Mouse (Mus musculus) liver, embryonic 11.5 days (tissue): ENCODE data around the gene Spag6. TPM values are rescaled to one million over a fixed set of nuclear protein-coding genes. Genes with fewer than 3 reads are reported as not detected.
A peak's percentile ranks its signal among the peaks of the same experiment; 100 is the strongest.

Source experiments
- ATAC-seq: fragments of 200-750 bp; cut with Nextera tagmentation; replicated peaks from 2 replicates; pipeline ENCODE4 v1.8.0; 2017; ENCODE audit warnings: moderate number of reproducible peaks, mild to moderate bottlenecking, moderate TSS enrichment, moderate library complexity; ENCODE audit not compliant: low FRiP score
- DNase-seq: peaks from one replicate; pipeline ENCODE4 v3.0.0-alpha.2; 2017; ENCODE audit warnings: low spot score
- H3K27ac ChIP-seq: fragments of 300-500 bp; sonication (generic); 2 replicates; pipeline ENCODE4 v1.5.1; 2014; ENCODE audit warnings: mild to moderate bottlenecking, low read depth, low read length, control low read depth
- H3K27me3 ChIP-seq: fragments of 300-500 bp; sonication (generic); replicated peaks from 2 replicates; pipeline ENCODE4 v1.6.1; 2014; ENCODE audit warnings: low read length, mixed read lengths; ENCODE audit not compliant: control insufficient read depth, insufficient read depth
- H3K36me3 ChIP-seq: fragments of 300-500 bp; sonication (generic); 2 replicates; pipeline ENCODE4 v1.6.1; 2014; ENCODE audit warnings: mild to moderate bottlenecking, low read length, moderate library complexity, mixed read lengths; ENCODE audit not compliant: control insufficient read depth, insufficient read depth
- H3K4me1 ChIP-seq: fragments of 300-500 bp; sonication (generic); replicated peaks from 2 replicates; pipeline ENCODE4 v1.6.1; 2014; ENCODE audit warnings: low read length, mixed read lengths; ENCODE audit not compliant: control insufficient read depth, insufficient read depth
- H3K4me2 ChIP-seq: fragments of 300-500 bp; sonication (generic); 2 replicates; pipeline ENCODE4 v1.6.1; 2014; ENCODE audit warnings: mild to moderate bottlenecking, control low read depth, moderate library complexity
- H3K4me3 ChIP-seq: fragments of 300-500 bp; sonication (generic); 2 replicates; pipeline ENCODE4 v1.5.1; 2014; ENCODE audit warnings: low read depth, low read length, control low read depth
- H3K9ac ChIP-seq: fragments of 300-500 bp; sonication (generic); 2 replicates; pipeline ENCODE4 v1.6.1; 2014; ENCODE audit warnings: low read depth, low read length, control low read depth
- H3K9me3 ChIP-seq: fragments of 300-500 bp; sonication (generic); 2 replicates; pipeline ENCODE4 v1.6.1; 2016; ENCODE audit warnings: low read length, inconsistent platforms, mixed read lengths; ENCODE audit not compliant: control insufficient read depth
- WGBS: fragments of 180-500 bp; shearing (Covaris S2); extraction: QIAGEN DNeasy Blood & Tissue Kit; methylation state at CpG from one replicate; pipeline ENCODE4 v1.1.7; 2014; 5-methylcytosine and 5-hydroxymethylcytosine counted together
- polyA plus RNA-seq: library from polyadenylated mRNA; unstranded; fragments of >200 nt; fragmentation: Nextera tagmentation; extraction: Ambion mirVana; gene quantifications from 2 replicates; pipeline ENCODE4 v1.2.1, GENCODE M21; 2014

Gene Spag6
- polyA plus RNA-seq, 1 experiment from 2014 or later = not detected

DNA sequence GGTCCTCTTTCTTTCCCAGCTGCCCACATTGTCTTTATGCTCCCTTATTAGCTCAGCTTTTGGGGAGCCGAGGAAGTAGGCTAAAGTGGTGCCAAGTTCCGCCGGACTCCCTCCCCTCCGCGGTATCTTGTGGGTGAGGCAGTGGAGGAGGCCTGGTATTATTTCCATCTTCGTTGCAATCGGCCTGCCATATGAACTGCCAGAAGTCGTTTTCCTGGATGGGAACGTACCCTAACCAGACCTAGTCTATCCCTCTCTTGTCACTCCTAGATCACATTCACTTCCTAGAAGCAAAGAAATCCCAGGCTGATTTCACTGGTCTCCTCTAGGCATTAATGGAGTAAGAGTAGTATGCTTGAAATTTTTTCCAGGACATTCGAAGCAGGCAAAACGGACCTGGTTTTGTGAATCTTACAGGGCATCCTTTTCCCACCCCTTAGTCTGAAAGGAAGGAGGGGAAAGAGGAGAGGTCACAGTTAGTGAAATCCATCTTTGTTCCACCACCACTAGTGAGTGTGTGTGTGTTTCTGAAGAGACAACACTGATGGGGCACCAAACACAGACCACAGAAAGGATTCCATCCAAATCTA, 5.7 kb downstream of the Spag6 start:
- no peak overlapping the region for H3K4me2 ChIP-seq
- ATAC-seq = no peak
- WGBS = 3% methylated on average over 11 of the region's 11 CpGs

DNA sequence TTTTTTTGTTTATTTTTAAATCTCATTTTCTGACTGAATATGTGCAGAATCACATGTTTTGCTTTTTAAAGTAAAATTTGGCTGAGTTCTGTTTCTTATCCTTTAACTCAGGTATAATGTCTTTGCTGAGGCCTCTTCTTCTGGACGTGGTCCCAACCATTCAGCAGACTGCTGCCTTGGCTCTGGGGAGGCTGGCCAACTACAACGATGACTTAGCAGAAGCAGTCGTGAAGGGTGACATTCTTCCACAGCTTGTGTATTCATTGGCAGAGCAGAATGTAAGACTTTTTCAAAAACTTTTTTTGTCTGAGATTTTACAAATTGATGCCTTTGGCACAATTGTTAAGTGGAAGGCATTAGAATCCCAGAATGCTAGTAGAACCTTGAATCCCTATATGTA, 16.5 kb downstream of the Spag6 start:
- no peak overlapping the region for H3K4me2 ChIP-seq
- no peak overlapping the region for H3K4me3 ChIP-seq
- H3K36me3 ChIP-seq = no peaks in the 10 kb centered on the region
- no peaks in the 10 kb centered on the region for H3K9me3 ChIP-seq
- ATAC-seq (no peak), DNase-seq (no peak)
- H3K27ac ChIP-seq = no peak overlapping the region
- no peak overlapping the region for H3K9ac ChIP-seq
- H3K27me3 ChIP-seq = 0 out of 2 replicates have a peak, but pooled peaks cover 2% of the 10 kb centered on the region
- no peaks in the 10 kb centered on the region for H3K4me1 ChIP-seq
- WGBS = 64% methylated on average over 3 of the region's 3 CpGs

More for the DNA sequence above, 5.7 kb downstream of the Spag6 start:
- no peak overlapping the region for H3K9ac ChIP-seq
- no peak overlapping the region for H3K4me3 ChIP-seq
- peak; percentile 33 for DNase-seq
- H3K9me3 ChIP-seq = no peaks in the 10 kb centered on the region
- no peaks in the 10 kb centered on the region for H3K36me3 ChIP-seq
- no peak overlapping the region for H3K27ac ChIP-seq
- H3K27me3 ChIP-seq = peaks cover 67% of the 10 kb centered on the region
- peaks cover 3% of the 10 kb centered on the region; the same call in 1 of the 2 replicates for H3K4me1 ChIP-seq

DNA sequence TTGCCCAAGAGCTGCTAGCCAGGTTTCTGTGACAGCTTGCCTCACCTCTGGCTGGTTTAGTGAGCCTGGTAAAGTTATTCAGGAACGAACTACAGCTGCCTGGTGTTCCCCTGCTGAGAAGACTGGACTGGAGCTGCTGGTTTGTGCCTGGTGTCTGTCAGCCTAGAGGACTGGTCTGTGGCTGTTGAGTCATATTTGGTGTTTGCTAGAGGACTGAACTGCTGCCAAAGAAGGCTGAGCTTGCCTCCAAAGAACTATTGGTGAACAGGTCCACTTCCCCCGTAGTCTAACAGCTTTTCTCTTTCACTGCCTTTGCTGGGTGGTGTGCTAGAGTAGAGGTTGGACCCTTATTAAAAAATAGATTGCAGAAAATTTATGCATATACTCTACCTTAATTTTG, 19.2 kb downstream of the Spag6 start:
- H3K4me1 ChIP-seq = no peaks in the 10 kb centered on the region
- H3K36me3 ChIP-seq = no peaks in the 10 kb centered on the region
- no peak overlapping the region for H3K27ac ChIP-seq
- H3K4me2 ChIP-seq = no peak overlapping the region
- 0 out of 2 replicates have a peak, but pooled peaks cover 2% of the 10 kb centered on the region for H3K27me3 ChIP-seq
- H3K9me3 ChIP-seq = no peaks in the 10 kb centered on the region
- no peak for DNase-seq
- H3K4me3 ChIP-seq = no peak overlapping the region
- no peak overlapping the region for H3K9ac ChIP-seq
- no peak for ATAC-seq
- 63% methylated on average over 2 of the region's 2 CpGs for WGBS

DNA sequence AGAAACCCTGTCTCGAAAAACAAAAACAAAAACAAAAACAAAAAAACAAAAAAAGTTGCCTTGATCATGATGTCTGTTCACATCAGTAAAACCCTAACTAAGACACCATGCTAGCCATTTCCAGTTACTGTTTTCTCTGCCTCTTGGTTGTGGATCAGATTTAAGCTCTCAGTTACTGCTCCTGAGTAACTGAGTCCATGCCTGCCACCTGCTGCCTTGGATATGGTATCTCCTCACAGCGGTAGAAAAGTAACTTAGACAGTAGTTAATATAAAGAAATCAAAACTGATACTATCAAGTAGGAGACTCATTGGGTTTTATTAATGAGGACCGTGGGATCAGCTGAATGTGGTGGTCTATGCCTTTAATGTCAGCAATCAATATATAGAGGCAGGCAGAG, 20.5 kb downstream of the Spag6 start:
- Histone ChIP-seq H3K36me3 (no peaks in the 10 kb centered on the region), H3K4me2 (no peak overlapping the region), H3K4me3 (no peak overlapping the region), H3K4me1 (no peaks in the 10 kb centered on the region), H3K9ac (no peak overlapping the region), H3K27ac (no peak overlapping the region), H3K9me3 (no peaks in the 10 kb centered on the region), H3K27me3 (0 out of 2 replicates have a peak, but pooled peaks cover 2% of the 10 kb centered on the region)
- ATAC-seq (no peak), DNase-seq (no peak)
- WGBS = 67% methylated on average over 3 of the region's 3 CpGs

DNA sequence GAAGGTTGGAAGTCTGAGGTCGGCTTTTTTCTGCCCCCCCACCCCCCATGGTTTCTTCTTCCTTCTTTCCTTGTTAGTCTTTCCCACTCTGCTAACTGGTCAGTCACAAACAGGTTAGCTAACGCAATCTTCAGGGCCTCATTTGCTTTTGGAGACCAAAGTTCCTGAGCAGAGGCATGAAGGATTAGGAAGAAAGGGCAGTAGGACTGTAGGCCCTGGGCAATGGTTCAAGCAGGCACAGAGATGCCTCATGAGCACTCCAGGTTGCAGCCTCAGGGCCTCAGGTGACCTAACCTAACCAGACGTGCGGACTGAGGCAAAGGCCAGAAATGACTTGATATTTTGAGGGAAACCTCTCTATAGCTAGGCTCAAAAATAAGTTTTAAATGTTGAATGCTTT, 24.7 kb downstream of the Spag6 start:
- no peaks in the 10 kb centered on the region for H3K36me3 ChIP-seq
- no peaks in the 10 kb centered on the region for H3K9me3 ChIP-seq
- H3K4me3 ChIP-seq = no peak overlapping the region
- H3K4me2 ChIP-seq = no peak overlapping the region
- no peak overlapping the region for H3K9ac ChIP-seq
- no peaks in the 10 kb centered on the region for H3K4me1 ChIP-seq
- no peaks in the 10 kb centered on the region for H3K27me3 ChIP-seq
- ATAC-seq = no peak
- WGBS = 67% methylated on average over 4 of the region's 4 CpGs
- no peak for DNase-seq
- no peak overlapping the region for H3K27ac ChIP-seq

DNA sequence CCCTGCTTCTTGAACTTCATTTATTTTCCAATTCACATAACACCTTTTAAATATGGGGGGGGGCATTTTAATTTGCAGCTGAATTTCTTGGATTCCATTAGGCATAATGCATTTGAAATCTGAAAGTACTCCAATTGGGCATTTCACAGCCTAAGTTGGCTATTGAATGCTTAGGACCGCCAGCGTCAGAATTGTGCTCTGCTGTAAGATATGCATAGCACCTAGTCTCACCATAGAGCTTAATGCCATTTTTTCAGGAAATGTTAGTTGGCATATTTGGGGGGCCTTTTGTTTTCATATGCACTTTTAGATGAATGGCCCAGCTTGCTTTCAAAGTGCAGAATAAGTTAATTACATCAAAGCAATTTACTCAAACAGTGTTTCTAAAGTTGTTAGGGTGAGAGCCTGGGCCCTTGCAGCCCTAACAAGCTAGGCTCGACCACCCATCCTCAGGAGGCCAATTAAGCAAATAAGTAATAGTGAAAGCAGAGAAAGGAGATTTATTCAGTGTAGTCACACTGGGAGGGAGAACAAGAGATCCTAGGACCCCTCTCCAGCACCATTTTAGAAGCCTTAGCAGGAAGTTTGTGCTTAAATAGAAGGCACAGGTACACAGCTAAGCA, 28.5 kb downstream of the Spag6 start:
- ATAC-seq (no peak), DNase-seq (no peak)
- Histone ChIP-seq H3K4me2 (no peak overlapping the region), H3K27ac (no peak overlapping the region), H3K9me3 (no peaks in the 10 kb centered on the region), H3K9ac (no peak overlapping the region), H3K36me3 (no peaks in the 10 kb centered on the region), H3K4me3 (no peak overlapping the region), H3K4me1 (no peaks in the 10 kb centered on the region), H3K27me3 (no peaks in the 10 kb centered on the region)
- WGBS = 61% methylated on average over 3 of the region's 3 CpGs

DNA sequence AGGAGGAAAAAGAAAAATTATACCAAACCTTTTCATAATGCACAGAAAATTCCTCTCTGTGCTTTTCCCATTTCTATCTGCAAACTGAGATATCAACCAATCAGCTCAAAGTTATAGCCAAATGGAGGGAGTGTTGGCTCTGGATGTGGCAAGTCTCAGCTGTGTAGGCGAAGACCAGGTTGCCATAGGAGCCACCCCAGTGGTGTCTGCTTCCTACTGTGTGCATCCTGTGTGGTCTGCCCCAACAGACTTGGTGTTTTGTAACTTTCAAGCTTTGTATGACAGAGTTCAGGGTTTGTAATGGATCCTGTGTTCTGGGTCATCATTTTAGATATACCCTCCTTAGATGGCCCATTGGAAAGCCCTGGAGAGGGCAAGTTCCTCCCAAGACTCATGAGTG, 30.6 kb downstream of the Spag6 start:
- Histone ChIP-seq H3K36me3 (no peaks in the 10 kb centered on the region), H3K4me1 (no peaks in the 10 kb centered on the region), H3K4me3 (no peak overlapping the region), H3K27ac (no peak overlapping the region), H3K9ac (no peak overlapping the region), H3K27me3 (no peaks in the 10 kb centered on the region), H3K4me2 (no peak overlapping the region), H3K9me3 (no peaks in the 10 kb centered on the region)
- DNase-seq (no peak), ATAC-seq (no peak)
- WGBS = 74% methylated on average over 1 of the region's 1 CpGs

DNA sequence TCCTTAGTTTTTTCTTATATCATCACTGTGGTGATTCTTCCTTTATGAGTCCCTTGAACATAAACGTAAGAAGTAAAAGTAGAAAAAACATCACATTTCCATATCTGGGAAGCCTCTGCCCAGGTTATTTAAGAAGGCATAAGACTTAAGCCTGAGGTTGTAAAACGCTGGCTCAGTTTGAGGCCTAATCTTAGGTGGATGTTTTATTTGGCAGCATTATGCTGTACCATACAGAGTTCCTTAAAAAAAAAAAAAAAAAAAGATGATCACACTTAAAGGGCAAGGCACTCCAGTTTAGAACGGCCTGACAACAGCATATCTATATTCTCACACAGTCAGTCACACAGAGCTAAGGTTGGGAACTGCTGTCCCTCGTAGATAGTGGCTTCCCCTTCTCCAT, 32.0 kb downstream of the Spag6 start:
- Histone ChIP-seq H3K4me1 (no peaks in the 10 kb centered on the region), H3K4me3 (no peak overlapping the region), H3K27ac (no peak overlapping the region), H3K4me2 (no peak overlapping the region), H3K36me3 (no peaks in the 10 kb centered on the region), H3K9me3 (no peaks in the 10 kb centered on the region), H3K27me3 (no peaks in the 10 kb centered on the region), H3K9ac (no peak overlapping the region)
- ATAC-seq (no peak), DNase-seq (no peak)
- WGBS = 70% methylated on average over 4 of the region's 4 CpGs

DNA sequence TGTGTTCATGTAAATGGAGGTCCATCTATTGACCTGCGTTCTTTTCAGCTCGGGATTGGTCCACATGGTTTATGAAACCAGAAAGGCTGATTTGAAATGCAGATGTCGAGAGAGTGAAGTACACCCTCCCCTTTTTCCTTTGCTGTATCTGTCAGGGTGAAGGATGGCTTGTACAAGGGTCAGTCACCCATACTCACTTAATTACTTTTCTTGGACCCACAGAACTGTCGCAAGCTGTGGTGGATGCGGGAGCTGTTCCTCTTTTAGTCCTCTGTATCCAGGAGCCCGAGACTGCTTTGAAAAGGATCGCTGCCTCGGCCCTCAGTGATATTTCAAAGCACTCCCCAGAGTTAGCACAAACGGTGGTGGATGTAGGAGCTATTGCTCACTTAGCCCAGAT, 37.9 kb downstream of the Spag6 start:
- Histone ChIP-seq H3K36me3 (no peaks in the 10 kb centered on the region), H3K4me2 (no peak overlapping the region), H3K27me3 (no peaks in the 10 kb centered on the region), H3K4me1 (no peaks in the 10 kb centered on the region; the same call in 1 of the 2 replicates), H3K27ac (no peak overlapping the region), H3K9me3 (no peaks in the 10 kb centered on the region), H3K9ac (no peak overlapping the region), H3K4me3 (no peak overlapping the region)
- 49% methylated on average over 9 of the region's 9 CpGs for WGBS
- DNase-seq (no peak), ATAC-seq (no peak)
